Mouse (Mus musculus): Measurements from ENCODE around the gene Raver1.

GRCm38 (mm10) chr9:21081127-21081526 is 10.7 kb downstream of the Raver1 start:
- TF ChIP-seq CTCF (IDR thresholded peaks at IDR 0.05; ENCODE audit: borderline replicate concordance, extremely low read depth, insufficient read depth, insufficient read length) = no peak
- TF ChIP-seq POLR2A (IDR thresholded peaks at IDR 0.05; ENCODE audit: borderline replicate concordance, extremely low read depth, insufficient read depth, insufficient read length, poor library complexity, severe bottlenecking) = no peak

Data from brain, embryonic 14.5 days (tissue).